Mouse (Mus musculus): ENCODE results near the gene Nr5a2. TPM values are rescaled to one million over a fixed set of nuclear protein-coding genes. Genes with fewer than 3 reads are reported as not detected.

Nr5a2 gene
- polyA plus RNA-seq, 1 experiment from 2014 or later: 0.23 TPM

GRCm38 (mm10) chr1:136875006-136875405, 85.2 kb downstream of the Nr5a2 start:
- Histone ChIP-seq H3K9me3 (ENCODE audit: control insufficient read depth, low read length) (no peaks in the 10 kb centered on the region), H3K4me1 (replicated peaks; ENCODE audit: control insufficient read depth, insufficient read depth, low read length) (no peaks in the 10 kb centered on the region), H3K27me3 (replicated peaks; ENCODE audit: control insufficient read depth, insufficient read depth, low read length) (no peaks in the 10 kb centered on the region), H3K27ac (ENCODE audit: low read length) (no peak overlapping the region), H3K4me2 (ENCODE audit: low read length) (no peak overlapping the region), H3K36me3 (ENCODE audit: control insufficient read depth, insufficient read depth) (no peaks in the 10 kb centered on the region), H3K9ac (replicated peaks; ENCODE audit: low read depth, low read length) (no peak overlapping the region), H3K4me3 (replicated peaks; ENCODE audit: low read length) (no peak overlapping the region)
- WGBS: 90% methylated on average over 3 of the region's 3 CpGs
- ATAC-seq: no peak

GRCm38 (mm10) chr1:136868955-136869354, 91.3 kb downstream of the Nr5a2 start:
- Histone ChIP-seq H3K9me3 (ENCODE audit: control insufficient read depth, low read length) (no peaks in the 10 kb centered on the region), H3K9ac (replicated peaks; ENCODE audit: low read depth, low read length) (no peak overlapping the region), H3K4me1 (replicated peaks; ENCODE audit: control insufficient read depth, insufficient read depth, low read length) (no peaks in the 10 kb centered on the region), H3K27ac (ENCODE audit: low read length) (no peak overlapping the region), H3K36me3 (ENCODE audit: control insufficient read depth, insufficient read depth) (no peaks in the 10 kb centered on the region), H3K4me2 (ENCODE audit: low read length) (no peak overlapping the region), H3K27me3 (replicated peaks; ENCODE audit: control insufficient read depth, insufficient read depth, low read length) (no peaks in the 10 kb centered on the region), H3K4me3 (replicated peaks; ENCODE audit: low read length) (no peak overlapping the region)
- 52% methylated on average over 6 of the region's 6 CpGs for WGBS
- no peak for ATAC-seq

- Histone ChIP-seq H3K4me2 (ENCODE audit: low read length) (no peak overlapping the region), H3K27me3 (replicated peaks; ENCODE audit: control insufficient read depth, insufficient read depth, low read length) (no peaks in the 10 kb centered on the region), H3K36me3 (ENCODE audit: control insufficient read depth, insufficient read depth) (no peaks in the 10 kb centered on the region), H3K27ac (ENCODE audit: low read length) (no peak overlapping the region), H3K9me3 (ENCODE audit: control insufficient read depth, low read length) (no peaks in the 10 kb centered on the region), H3K9ac (replicated peaks; ENCODE audit: low read depth, low read length) (no peak overlapping the region), H3K4me1 (replicated peaks; ENCODE audit: control insufficient read depth, insufficient read depth, low read length) (no peaks in the 10 kb centered on the region), H3K4me3 (replicated peaks; ENCODE audit: low read length) (no peak overlapping the region)
- WGBS: 86% methylated on average over 5 of the region's 5 CpGs
- no peak for ATAC-seq
These were observed 92.0 kb downstream of the Nr5a2 start for GRCm38 (mm10) chr1:136868285-136868684.

- Histone ChIP-seq H3K9me3 (ENCODE audit: control insufficient read depth, low read length) (no peaks in the 10 kb centered on the region), H3K36me3 (ENCODE audit: control insufficient read depth, insufficient read depth) (no peaks in the 10 kb centered on the region), H3K9ac (replicated peaks; ENCODE audit: low read depth, low read length) (no peak overlapping the region), H3K4me3 (replicated peaks; ENCODE audit: low read length) (no peak overlapping the region), H3K4me1 (replicated peaks; ENCODE audit: control insufficient read depth, insufficient read depth, low read length) (no peaks in the 10 kb centered on the region), H3K27me3 (replicated peaks; ENCODE audit: control insufficient read depth, insufficient read depth, low read length) (no peaks in the 10 kb centered on the region), H3K4me2 (ENCODE audit: low read length) (no peak overlapping the region), H3K27ac (ENCODE audit: low read length) (no peak overlapping the region)
- WGBS: 64% methylated on average over 9 of the region's 9 CpGs
- no peak for ATAC-seq
These were observed 93.7 kb downstream of the Nr5a2 start for GRCm38 (mm10) chr1:136866481-136867092.

GRCm38 (mm10) chr1:136863209-136863608, 97.0 kb downstream of the Nr5a2 start:
- Histone ChIP-seq H3K36me3 (ENCODE audit: control insufficient read depth, insufficient read depth) (no peaks in the 10 kb centered on the region), H3K4me3 (replicated peaks; ENCODE audit: low read length) (no peak overlapping the region), H3K27me3 (replicated peaks; ENCODE audit: control insufficient read depth, insufficient read depth, low read length) (no peaks in the 10 kb centered on the region), H3K9ac (replicated peaks; ENCODE audit: low read depth, low read length) (no peak overlapping the region), H3K4me1 (replicated peaks; ENCODE audit: control insufficient read depth, insufficient read depth, low read length) (no peaks in the 10 kb centered on the region), H3K9me3 (ENCODE audit: control insufficient read depth, low read length) (no peaks in the 10 kb centered on the region), H3K4me2 (ENCODE audit: low read length) (no peak overlapping the region), H3K27ac (ENCODE audit: low read length) (no peak overlapping the region)
- ATAC-seq: no peak
- WGBS: 82% methylated on average over 6 of the region's 6 CpGs

- Histone ChIP-seq H3K27me3 (replicated peaks; ENCODE audit: control insufficient read depth, insufficient read depth, low read length) (no peaks in the 10 kb centered on the region), H3K27ac (ENCODE audit: low read length) (no peak overlapping the region), H3K4me1 (replicated peaks; ENCODE audit: control insufficient read depth, insufficient read depth, low read length) (no peaks in the 10 kb centered on the region), H3K4me2 (ENCODE audit: low read length) (no peak overlapping the region), H3K9me3 (ENCODE audit: control insufficient read depth, low read length) (no peaks in the 10 kb centered on the region), H3K36me3 (ENCODE audit: control insufficient read depth, insufficient read depth) (no peaks in the 10 kb centered on the region), H3K9ac (replicated peaks; ENCODE audit: low read depth, low read length) (no peak overlapping the region), H3K4me3 (replicated peaks; ENCODE audit: low read length) (no peak overlapping the region)
- ATAC-seq: no peak
- 67% methylated on average over 4 of the region's 4 CpGs for WGBS
These were observed 100.8 kb downstream of the Nr5a2 start for GRCm38 (mm10) chr1:136859454-136859853.

GRCm38 (mm10) chr1:136858724-136859123, 101.5 kb downstream of the Nr5a2 start:
- 90% methylated on average over 4 of the region's 4 CpGs for WGBS
- no peak for ATAC-seq
- Histone ChIP-seq H3K9ac (replicated peaks; ENCODE audit: low read depth, low read length) (no peak overlapping the region), H3K4me3 (replicated peaks; ENCODE audit: low read length) (no peak overlapping the region), H3K4me1 (replicated peaks; ENCODE audit: control insufficient read depth, insufficient read depth, low read length) (no peaks in the 10 kb centered on the region), H3K9me3 (ENCODE audit: control insufficient read depth, low read length) (no peaks in the 10 kb centered on the region), H3K27me3 (replicated peaks; ENCODE audit: control insufficient read depth, insufficient read depth, low read length) (no peaks in the 10 kb centered on the region), H3K27ac (ENCODE audit: low read length) (no peak overlapping the region), H3K36me3 (ENCODE audit: control insufficient read depth, insufficient read depth) (no peaks in the 10 kb centered on the region), H3K4me2 (ENCODE audit: low read length) (no peak overlapping the region)

GRCm38 (mm10) chr1:136856104-136856503, 104.1 kb downstream of the Nr5a2 start:
- Histone ChIP-seq H3K4me3 (replicated peaks; ENCODE audit: low read length) (no peak overlapping the region), H3K9me3 (ENCODE audit: control insufficient read depth, low read length) (no peaks in the 10 kb centered on the region), H3K27ac (ENCODE audit: low read length) (no peak overlapping the region), H3K27me3 (replicated peaks; ENCODE audit: control insufficient read depth, insufficient read depth, low read length) (no peaks in the 10 kb centered on the region), H3K4me1 (replicated peaks; ENCODE audit: control insufficient read depth, insufficient read depth, low read length) (0 out of 2 replicates have a peak, but pooled peaks cover 4% of the 10 kb centered on the region), H3K4me2 (ENCODE audit: low read length) (no peak overlapping the region), H3K9ac (replicated peaks; ENCODE audit: low read depth, low read length) (no peak overlapping the region), H3K36me3 (ENCODE audit: control insufficient read depth, insufficient read depth) (no peaks in the 10 kb centered on the region)
- WGBS: 87% methylated on average over 3 of the region's 3 CpGs
- no peak for ATAC-seq

GRCm38 (mm10) chr1:136848791-136849190, 111.5 kb downstream of the Nr5a2 start:
- no peaks in the 10 kb centered on the region for H3K36me3 ChIP-seq (ENCODE audit: control insufficient read depth, insufficient read depth)
- H3K4me3 ChIP-seq (replicated peaks; ENCODE audit: low read length): no peak overlapping the region
- H3K9me3 ChIP-seq (ENCODE audit: control insufficient read depth, low read length): no peaks in the 10 kb centered on the region
- no peak for ATAC-seq
- no peak overlapping the region for H3K9ac ChIP-seq (replicated peaks; ENCODE audit: low read depth, low read length)
- H3K4me2 ChIP-seq (ENCODE audit: low read length): no peak overlapping the region
- no peak overlapping the region for H3K27ac ChIP-seq (ENCODE audit: low read length)
- H3K27me3 ChIP-seq (replicated peaks; ENCODE audit: control insufficient read depth, insufficient read depth, low read length): no peaks in the 10 kb centered on the region
- peaks cover 13% of the 10 kb centered on the region for H3K4me1 ChIP-seq (replicated peaks; ENCODE audit: control insufficient read depth, insufficient read depth, low read length)
- 52% methylated on average over 6 of the region's 6 CpGs for WGBS

GRCm38 (mm10) chr1:136846081-136846480, 114.2 kb downstream of the Nr5a2 start:
- Histone ChIP-seq H3K9ac (replicated peaks; ENCODE audit: low read depth, low read length) (no peak overlapping the region), H3K27ac (ENCODE audit: low read length) (no peak overlapping the region), H3K9me3 (ENCODE audit: control insufficient read depth, low read length) (no peaks in the 10 kb centered on the region), H3K27me3 (replicated peaks; ENCODE audit: control insufficient read depth, insufficient read depth, low read length) (no peaks in the 10 kb centered on the region), H3K4me2 (ENCODE audit: low read length) (no peak overlapping the region), H3K4me1 (replicated peaks; ENCODE audit: control insufficient read depth, insufficient read depth, low read length) (peaks cover 10% of the 10 kb centered on the region), H3K36me3 (ENCODE audit: control insufficient read depth, insufficient read depth) (no peaks in the 10 kb centered on the region), H3K4me3 (replicated peaks; ENCODE audit: low read length) (no peak overlapping the region)
- ATAC-seq: peak; percentile 74
- 57% methylated on average over 2 of the region's 2 CpGs for WGBS
